Mouse (Mus musculus) cerebellum, adult (tissue): Measurements from ENCODE around the gene Smim13.

Source experiments
- ATAC-seq: cut with Nextera tagmentation; 2 replicates; pipeline ENCODE4 v1.9.2; 2017; ENCODE audit warnings: mild to moderate bottlenecking, moderate library complexity, mixed read lengths; ENCODE audit not compliant: insufficient number of reproducible peaks, low FRiP score, low TSS enrichment

The Smim13 gene

DNA sequence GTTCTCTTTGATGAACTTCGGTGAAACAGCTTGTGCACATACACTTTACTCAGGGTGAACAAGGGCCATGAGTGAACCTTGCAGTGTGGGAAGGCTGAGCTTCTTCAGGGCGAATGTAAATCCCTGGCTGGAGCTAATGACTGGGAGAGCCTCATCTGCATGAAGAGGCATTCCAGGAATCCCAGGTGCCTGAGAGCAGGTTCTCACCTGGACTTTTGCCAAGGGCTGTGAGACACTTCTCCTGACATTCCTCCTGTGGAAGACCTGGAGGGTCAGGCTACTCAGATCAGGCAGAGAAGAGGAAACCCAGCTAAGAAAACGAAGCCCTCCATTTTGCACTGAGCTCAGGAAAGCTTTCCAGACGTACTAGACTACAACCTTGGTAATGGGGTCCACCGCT lies 31.1 kb downstream of the Smim13 start:
- no peak for ATAC-seq

DNA sequence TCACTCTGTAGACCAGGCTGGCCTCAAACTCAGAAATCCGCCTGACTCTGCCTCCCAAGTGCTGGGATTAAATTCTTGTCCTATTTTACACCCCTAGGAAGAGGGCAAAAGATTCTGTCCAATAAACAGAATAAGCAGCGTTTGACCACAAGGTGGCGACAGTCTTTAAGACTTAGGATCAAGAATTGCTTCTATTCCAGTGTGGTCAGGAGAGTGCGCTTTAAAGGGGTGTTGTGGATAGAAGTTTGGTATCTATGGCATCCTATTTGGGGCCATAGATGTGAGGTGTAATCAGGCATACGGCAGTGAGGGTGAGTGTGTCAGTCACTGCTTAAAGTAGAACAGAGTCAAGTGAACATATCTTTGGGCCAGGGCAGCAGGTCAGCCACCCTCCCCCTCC lies 33.6 kb downstream of the Smim13 start:
- ATAC-seq = peak; percentile 74; the same call in 1 of the 2 replicates

DNA sequence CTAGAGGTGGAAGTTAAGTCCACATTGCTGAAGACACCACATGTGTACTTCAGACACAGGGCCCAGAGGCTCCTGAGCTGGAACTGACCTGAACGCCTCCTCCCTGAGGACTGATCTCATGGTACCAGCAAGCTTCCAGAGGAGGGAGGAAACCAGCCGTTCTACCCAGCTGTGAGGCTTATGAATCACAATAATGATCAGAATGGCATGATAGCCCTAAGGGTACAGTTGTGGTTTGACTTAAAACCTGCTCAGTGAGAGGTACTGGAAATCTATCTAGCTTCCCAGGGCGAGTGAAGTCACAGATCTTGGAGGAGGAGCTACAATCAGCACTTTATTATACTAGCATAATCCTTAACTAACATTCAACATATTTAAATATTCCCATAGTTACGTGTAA lies 35.8 kb downstream of the Smim13 start:
- ATAC-seq = no peak

DNA sequence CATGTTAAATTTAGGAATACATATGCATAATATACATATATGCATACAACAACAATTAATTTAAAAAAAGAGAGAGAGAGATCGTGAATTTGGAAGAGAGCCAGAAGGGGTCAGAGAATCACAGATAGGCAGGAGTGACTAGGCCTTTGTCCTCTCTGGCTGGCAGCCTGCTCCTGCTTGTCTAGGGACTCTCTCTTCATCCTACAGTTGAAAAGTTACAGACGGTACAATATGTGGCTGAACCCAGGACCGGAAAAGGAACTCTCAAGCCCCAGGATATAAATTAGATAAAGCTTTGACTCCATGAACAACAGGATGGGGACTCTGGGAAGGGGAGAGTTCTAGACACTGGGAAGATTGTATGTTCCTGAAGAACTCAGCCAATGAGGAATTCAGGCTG lies 36.6 kb downstream of the Smim13 start:
- no peak for ATAC-seq

DNA sequence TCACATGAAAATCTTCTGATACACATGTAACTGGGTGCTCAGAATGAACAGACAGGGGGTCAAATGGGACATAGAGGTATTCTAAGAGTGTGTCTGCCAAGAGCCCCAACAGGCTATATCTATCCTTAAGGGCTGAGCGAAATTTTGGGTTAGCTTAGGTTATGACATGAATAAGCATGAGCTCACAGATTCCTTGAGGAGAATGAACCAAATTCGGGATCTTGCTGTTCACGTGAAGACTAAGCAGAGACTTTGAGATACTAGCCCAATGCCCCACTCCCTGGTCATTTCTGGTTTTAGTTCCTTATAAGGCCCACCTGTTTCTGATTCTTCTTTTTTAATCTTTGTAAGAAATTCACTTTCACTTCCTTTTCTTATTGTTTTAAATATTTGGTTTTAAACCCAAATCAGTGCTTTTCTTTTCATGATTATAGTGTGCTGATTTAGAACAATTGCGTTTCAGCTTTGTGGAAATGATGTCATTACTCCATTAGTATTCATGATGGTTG lies 41.9 kb downstream of the Smim13 start:
- ATAC-seq = no peak

DNA sequence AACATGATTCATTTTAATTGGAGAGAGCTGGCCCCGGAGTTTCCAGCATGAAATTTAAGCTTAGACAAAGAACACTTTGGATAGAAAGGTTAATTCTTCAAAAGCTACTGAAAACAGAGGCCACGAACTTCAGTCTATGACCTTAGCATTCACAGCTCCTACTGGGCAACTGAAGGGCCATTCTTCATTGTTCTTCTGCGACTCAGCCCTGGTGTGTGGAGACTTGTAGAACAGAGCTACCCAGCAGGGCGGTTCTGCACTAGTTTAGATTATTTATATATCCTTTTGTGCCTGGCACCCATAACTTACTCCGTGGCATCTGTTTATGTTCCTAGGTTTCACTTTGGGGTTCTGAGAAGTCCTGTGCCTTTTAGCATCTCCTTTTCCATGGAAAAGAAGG lies 44.0 kb downstream of the Smim13 start:
- ATAC-seq = no peak

DNA sequence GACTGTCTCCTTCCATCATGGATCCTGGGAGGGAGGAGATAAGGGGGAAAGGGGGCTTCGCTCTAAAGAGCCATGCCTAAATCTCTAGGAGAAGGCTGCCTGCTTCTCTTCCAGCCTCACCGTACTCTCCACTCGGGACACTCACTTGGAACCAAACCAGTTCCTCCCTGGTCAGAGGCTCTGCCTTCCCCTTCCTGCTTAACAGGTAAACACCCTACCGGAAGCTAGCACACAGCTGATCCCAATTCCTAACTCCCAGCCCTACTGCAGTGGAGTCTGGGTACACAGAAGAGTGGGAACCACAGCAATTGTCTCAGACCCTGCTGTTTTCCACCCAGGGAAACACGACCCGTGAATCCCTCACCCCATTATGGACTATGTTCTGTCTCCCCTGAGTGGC lies 46.2 kb downstream of the Smim13 start:
- 0 out of 2 replicates have a peak, but pooled peaks have one; percentile 45 for ATAC-seq

DNA sequence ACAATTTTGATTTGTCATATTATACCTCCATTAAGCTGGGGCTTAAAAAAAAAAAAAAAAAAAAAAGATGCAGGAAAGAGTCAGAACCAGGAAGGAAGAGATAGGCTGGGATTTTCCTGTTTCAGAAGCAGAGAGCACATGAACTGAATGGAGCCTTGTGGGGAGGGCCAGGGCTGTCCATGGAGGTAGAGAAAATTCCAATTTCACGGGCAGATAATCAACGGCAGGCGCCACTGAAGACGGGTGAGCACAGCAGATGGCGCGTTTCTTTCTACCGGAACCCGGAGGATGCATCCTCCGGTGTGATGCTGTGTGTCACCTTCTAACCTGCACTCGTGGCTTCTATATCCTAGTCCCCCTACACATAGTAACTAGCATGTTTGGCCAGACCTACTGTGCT lies 46.8 kb downstream of the Smim13 start:
- ATAC-seq = peak; percentile 65; the same call in 1 of the 2 replicates

DNA sequence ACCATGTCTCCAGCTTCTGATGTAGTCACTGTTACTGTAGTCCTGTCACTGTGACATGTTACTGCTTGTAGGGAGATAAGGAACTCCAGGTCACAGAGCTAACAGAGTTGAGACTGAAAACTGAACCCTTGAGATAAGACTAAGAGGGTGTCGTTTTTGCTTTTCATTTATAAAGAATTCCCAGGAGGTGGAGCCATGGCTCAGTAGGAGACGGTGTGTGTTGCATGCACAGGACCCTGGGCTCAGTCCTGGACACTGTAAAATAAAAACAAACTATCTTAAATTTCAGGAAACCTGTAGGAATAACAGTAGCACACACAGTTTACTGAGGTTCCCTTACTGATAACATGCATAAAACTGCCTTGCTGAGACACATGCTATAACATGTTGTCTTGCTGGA lies 48.9 kb downstream of the Smim13 start:
- ATAC-seq = no peak

DNA sequence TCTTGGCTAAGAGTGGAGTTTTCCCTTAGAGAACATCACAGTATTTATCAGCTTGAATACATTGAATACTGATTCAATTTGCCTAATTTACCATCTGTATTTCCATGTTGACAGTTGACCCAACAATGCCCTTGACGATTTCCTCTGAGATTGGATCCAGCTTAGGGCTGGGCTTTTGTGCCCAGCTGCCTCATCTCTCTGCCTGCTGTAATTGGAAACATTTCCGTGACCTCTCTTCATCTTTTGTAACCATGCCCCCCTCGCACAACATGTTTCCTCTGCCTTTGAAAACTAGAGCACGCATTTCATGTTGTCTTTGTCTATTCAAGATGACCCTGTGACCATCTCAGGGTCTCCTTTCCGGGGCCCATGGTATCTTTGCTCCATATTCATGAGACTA lies 49.4 kb downstream of the Smim13 start:
- ATAC-seq = no peak

DNA sequence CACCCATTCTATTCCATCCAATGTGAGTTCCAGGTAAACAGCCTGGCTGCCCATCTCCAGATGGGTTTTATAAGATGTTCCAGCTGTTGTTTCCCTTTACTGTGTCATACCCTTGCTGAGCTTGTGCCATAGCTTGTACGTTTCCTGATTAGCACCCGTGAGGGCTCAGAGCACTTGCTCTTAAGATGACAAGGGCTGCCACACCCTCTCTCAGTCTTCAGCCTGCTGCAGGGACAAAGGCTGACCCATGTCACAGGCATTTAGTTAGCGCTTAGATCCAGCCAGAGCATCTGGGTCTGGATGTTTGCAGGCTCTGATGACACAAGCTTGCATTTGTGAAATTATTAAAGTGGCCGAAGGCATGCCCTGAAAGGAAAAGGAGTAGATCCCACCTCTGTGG lies 50.4 kb downstream of the Smim13 start:
- no peak for ATAC-seq

DNA sequence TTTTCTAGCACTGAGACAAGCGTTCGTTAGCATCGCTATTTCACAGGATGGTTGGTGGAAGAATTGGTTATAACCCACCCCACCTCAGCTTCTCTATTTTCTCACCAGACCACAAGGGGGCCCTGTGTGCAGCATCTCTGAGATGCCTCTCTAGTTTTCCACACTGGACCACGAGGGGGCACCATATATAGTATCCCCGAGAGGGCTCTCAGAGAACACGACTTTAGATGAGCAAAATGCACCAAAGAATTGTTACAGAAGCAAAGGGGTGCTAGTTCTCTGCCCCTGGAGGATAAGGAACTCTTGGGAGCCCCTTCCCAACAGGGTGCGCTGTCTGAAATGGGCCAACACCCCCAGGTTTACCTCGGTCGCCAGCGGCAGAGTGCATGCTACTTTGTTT lies 53.1 kb downstream of the Smim13 start:
- no peak for ATAC-seq

DNA sequence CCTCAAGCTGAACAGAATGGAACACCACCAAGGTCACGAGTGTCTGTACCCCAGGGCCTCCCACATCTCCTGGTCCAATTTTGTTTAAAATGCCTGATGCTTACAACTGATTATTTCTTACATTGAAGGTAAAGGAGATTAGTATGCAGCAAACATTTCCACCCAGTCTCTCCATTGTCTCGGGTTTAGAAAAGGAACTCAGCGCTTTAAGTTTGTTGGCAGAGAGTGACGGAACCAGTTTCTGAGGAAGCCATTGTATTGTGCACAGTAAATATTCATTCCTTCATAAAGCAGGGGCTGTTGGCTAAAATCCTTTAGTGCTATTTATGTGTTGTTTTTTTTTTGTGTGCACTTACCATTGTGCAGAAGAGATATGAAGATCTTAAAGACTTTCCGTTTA lies 71.1 kb downstream of the Smim13 start:
- no peak for ATAC-seq

DNA sequence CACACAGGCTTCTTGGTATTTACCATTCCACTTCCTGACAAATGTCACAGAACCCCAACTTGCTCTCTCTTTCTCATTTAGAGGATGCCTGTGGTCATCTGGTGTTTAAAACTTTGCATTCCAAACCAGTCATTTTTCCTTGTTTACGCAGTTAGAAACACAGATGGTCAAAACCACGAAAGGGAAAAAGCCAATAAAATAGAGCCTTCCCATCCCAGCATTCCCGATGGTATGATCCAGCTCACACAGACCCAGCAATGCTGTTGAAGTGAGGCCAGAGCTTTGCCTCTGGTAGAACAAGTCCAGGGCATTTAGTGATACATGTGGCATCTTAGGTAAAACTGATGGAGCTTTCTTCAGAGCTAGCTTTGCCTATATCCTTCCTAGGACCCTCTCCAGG lies 71.8 kb downstream of the Smim13 start:
- ATAC-seq = no peak

DNA sequence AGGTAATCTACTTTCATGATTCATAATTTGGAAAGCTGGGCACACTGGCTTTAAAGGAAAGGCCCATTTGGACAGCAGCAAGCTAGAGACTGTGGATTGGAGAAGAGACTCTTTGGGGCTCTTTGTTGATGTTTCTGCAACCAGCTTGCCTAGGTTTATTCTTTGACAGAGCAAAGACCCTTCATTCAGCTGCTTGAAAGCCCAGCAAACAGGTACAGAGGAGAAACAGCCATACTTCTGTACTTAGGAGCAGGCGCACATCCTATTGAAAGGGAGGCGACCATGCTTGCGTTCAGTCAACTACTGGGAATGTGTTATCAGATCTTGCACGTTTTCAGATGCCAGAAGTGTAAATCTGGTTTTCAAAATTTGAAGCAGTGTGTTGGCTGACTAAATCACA lies 75.0 kb downstream of the Smim13 start:
- no peak for ATAC-seq

DNA sequence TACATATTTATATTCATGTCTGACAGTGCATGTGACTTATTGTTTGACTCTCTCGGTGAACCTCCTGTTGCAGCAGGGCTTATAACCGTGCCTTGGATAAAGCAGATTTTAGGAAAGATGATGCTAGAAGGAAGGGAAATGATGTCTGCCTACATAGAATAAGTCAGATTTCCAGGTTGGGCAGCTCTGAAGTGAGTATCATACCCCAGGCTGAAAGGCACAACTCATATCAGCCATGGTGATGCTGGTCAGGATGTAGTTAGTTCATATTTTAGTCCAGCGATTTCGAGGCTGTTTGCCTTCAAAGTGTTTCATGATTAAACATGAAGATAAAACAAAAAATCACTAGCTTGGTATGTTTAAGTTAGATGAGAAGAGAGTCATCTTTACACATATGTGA lies 75.7 kb downstream of the Smim13 start:
- no peak for ATAC-seq

DNA sequence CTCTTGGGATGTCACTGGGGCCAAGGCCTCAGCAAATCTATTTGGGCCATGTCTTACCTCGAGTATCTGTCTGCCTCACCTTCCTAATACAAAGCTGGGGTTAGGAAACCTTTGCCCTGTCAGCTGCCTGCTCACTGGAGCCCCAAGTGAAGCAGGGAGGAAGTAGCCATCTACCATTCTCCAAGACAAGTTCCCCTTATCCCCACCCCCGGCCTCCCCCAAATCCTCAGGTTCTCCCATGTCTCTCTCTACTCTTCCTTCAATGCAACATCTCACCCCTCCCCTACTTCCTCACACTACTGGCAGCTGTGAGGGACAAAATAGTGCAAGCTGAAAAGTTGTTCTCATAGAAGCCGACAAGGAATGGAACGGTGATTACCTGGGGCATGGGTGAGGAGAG lies 76.5 kb downstream of the Smim13 start:
- ATAC-seq = no peak
